Mouse (Mus musculus): ENCODE measurements at regions not wholly inside any gene's neighbourhood (a gene's known extent, or its start where the extent isn't known, plus 50 kb on each side); places are given as distances from the start of the nearest gene placed in this dataset.

GRCm38 (mm10) chr10:53442912-53443311 is 63.2 kb upstream of the Cep85l start:
- TF ChIP-seq CTCF (IDR thresholded peaks at IDR 0.05; ENCODE audit: insufficient read depth, low read length) (no peak), POLR2A (IDR thresholded peaks at IDR 0.05; ENCODE audit: borderline replicate concordance, extremely low read depth, low read depth, low read length) (no peak)

Data from lung, adult 2 months (tissue).